Mouse (Mus musculus) spleen, adult 12 weeks (tissue): ENCODE results near the gene Tspan7.

ENCODE experiments used
- DNase-seq: peaks from one replicate; pipeline ENCODE4 v3.0.0; 2022; ENCODE audit warnings: low spot score

Gene Tspan7

DNA sequence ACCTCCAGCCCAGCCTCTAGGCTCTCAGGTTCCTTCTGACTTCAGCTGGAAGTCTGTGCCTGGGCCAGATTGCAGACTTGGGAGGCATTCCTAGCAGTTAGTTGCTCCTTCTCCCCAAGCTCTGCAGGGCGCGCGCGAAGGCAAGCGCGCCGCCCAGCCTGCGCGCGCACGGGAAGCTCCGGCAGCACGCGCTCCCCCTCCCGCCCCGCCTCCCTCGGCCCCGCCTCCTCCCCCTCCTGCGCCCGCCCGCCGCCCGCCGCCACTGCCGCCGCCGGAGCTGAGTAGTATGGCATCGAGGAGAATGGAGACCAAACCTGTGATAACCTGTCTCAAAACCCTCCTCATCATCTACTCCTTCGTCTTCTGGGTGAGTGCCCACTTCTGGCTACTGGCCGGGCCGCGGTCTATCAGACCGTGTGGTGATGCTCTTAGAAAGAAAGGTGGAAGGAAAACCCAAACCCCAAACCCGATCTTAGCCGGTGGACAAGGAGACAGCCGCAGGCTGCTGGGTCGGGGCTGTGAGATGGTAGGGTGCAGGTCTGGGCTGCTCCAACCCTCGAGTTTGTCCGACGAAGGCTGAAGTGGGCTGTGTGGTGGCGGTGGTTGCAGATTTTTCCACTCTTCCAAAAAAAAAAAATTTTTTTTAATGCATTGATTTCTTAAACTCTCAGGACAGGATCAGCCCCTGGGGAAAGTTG lies at the start of gene Tspan7:
Tspan7 (plus strand) TSS at position 287 of the 698 bp plus-strand sequence.
- DNase-seq: no peak

DNA sequence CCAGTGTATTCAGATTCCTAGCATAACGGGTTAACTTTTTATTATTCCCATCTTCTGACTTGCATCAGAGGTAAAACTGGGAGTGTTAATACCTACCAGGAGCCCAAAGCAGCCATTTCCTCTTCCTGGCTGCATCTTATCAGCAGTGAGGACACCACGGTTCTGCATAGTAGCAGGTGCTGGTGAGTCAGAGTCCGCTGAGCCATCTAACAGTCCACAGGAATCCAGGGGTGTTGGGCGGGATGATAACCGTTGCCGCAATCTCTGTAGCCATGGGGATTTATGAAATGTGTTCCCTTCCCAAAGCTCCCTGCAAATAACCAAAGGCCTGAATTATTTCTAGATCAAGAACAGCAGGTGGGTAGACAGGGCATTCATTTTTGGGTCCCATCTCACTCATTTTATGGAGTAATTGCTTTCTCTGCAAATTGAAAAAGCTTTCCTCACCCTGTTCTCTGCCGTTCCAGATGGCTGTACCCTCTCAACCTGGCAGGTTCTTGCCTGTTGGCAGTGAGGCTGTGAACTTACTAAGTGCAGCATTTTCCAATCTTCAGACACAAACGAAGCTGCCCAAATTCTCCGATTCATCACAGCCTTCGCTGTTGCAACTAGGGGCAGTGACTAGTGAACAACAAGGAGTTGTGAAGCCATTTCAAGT lies 35.5 kb upstream of the Tspan7 start:
- no peak for DNase-seq

DNA sequence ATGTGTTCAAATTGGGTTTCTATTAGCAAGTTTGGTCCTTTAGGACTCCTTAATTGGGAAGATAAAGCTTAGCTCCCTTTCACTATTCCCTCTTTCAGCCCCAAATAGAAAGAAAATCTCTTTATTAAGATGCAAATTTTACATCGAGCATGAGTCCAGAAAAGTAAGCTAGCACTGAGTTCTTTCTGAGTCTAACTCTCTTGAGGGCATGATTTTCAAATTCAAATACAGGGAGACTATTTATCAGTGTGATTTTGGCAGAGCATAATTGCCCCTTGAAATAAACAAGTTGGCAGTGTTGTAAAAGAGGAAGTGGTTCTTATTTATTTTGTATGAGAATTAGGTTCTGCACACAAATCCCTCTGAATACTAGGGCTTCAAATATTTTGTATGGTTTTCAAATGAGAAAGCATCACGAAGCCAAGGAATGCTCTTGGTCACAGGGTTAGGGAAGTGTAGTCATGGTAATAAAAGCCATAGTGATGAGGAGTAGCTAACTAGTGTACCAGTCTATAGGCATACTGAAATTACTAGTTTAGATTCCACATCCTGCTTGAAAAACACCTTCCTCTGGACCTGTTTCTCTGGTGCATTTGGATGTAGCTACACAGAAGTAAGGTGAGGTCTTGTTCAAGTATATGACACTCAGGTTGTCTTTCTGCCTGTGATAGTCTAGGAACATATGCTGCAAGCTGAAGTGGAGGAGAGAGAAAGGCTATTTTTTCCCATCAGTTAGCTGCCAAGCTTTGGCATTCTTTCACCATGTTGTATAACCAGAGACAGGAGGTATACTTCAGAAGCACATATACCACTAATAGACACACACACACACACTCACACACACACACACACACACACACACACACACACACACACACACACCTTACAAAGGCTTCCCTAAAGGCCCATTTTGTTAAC lies 34.6 kb upstream of the Tspan7 start:
- no peak for DNase-seq

DNA sequence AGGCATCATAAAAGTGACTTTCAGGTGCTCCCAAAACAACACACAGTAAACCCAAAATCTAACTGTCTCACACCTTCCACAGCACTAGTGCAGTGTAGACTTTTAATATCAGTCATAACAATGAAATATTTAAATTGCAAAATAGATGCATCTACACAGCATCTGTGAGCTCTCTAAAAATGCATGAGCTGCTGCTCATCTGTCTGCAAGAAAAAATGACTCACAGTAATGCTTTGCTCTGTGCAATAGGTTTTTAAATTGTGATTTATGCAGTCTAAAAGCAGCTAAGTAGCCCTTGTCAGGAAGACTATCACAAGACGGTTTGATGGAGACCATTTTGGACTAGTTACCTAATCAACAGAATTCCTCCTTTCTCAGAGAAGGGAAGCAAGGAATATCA lies 31.2 kb upstream of the Tspan7 start:
- no peak for DNase-seq

DNA sequence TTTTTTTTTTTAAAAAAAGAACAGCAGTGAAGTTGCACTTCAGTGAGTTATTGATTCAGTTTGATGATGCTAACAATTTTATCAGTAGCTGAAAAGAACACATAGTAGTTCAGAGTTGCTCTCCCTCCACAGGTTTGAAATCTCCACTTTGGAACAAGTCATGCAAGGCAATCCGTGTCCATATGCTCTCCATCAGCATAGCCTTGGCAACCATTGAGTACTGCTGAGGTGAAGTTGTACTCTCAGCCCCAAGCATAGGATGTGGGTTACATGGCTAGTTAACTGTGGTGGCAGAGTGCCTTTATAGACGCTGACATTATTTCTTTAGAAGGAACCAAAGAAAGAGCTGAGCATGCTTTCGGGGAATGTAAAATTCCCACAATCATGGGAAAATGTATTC lies 27.7 kb upstream of the Tspan7 start:
- no peak for DNase-seq

DNA sequence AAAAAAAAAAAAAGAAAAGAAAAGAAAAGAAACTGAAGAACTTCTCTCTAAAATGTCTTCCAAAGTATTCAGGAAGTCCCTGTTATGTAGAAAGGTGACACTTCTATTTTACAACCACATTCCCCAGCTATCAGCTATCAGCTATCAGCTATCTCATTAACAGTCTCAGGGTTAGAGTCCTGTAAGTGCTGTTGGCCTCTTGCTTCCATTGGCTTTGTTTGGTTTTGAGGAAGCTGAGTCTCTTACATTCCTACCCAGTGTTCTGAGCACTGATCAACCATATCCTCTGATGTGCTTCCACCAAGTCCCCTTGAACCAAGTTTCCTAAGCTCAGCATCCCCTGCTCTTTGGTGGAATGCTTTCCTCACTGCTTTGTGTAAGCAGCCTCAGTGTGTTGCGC lies 7.9 kb upstream of the Tspan7 start:
- no peak for DNase-seq

DNA sequence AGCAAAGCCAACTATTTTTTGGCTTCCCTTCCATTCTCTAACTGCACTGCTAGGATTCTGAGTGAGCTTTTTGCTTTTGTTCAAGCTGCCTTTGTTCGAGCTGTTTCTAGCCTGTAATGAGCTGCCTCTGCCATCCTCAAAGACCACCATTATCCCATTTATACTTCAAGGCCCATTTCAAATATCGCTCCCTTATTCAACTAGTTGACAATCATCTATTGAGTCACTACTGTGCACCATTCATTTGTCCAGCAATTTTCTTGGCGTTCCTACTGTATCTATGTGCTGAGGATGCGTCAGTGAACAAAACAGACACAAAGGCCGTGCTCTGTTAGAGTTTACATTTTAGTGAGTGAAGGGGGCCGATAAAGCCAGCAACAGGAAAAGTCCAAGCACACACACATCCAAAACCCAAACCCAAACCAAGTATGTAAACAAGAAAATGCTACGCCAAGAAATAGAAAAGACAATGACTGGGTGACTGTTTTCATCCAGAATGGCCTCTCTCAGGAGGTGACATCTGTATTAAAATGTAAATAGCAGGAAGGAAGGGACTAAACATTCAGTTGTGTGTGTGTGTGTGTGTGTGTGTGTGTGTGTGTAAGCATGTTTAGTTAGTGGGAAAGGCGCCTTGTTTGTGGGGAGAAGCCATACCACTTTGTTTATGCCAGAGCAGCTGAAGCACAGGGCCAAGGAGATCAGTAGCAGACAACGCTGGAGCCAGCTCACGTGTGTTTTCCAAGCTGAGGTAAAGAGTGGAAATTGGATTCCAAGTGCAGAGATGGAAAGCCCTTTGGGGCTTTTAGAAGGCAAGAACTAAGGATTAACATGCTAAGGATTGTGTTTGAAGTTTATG lies 5.7 kb upstream of the Tspan7 start:
- no peak for DNase-seq

DNA sequence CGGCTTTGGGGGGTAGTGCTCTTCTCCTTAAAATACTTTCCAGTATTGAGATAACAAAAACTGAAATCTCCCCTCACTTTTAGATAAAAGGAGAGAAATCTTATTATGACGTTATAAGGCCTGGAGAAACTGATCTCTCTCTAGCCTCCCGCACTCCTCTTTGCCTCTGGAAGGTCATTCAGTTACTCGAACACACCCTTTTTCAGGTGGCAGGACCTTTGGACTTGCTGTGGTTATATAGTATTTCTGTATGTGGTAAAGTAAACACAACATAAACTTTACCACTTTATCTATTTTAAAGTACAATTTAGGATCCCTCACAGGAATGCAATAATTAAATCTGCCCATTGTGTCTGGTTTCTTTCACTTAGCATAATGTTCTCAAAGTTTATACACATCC lies 5.0 kb upstream of the Tspan7 start:
- no peak for DNase-seq

DNA sequence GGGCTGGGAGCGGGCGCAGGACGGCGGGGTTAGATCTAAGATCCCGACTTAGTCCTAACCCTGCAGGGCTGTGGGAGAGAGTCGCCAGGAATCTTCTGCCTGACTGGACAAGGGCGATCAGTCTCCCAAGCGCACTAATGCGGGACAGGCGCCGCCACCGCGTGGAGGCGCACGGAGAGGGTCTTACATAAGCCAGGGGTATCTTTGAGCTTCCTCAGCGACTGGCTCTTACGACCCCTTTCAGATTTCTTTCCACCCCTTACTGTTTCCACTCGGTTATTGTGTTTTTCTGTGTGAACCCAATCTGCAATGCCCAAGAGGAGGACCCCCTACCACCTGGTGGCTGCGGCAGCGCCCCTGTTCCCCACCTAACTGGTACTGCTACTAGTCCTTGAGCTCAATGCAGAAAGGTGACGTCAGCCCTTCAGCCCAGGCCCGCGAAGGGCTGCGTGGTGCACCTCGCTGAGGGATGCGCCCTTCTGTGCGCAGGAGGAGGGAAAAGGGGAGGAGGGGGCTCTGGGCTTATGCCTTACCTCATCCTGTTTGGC lies 780 bp downstream of the Tspan7 start:
- DNase-seq: no peak

DNA sequence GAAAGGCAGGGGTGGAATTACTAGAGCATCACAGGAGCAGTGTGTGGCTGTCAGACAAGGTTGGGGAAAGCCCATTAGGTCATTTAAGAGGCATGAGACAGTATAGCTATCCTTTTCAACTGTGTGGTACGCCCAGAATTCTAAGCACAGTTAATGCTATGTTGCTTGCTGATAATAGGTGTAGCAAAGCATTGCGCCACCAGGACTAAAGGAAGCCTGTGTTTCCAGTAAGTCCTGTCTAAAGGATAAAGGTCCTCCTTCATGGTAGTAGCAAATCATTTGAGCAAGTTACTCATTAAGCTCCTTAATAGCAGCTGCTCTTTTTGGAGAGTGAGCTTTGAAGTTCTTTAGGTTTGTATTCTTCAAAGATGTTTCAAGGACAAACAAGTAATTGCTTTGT lies 13.6 kb downstream of the Tspan7 start:
- DNase-seq: no peak

DNA sequence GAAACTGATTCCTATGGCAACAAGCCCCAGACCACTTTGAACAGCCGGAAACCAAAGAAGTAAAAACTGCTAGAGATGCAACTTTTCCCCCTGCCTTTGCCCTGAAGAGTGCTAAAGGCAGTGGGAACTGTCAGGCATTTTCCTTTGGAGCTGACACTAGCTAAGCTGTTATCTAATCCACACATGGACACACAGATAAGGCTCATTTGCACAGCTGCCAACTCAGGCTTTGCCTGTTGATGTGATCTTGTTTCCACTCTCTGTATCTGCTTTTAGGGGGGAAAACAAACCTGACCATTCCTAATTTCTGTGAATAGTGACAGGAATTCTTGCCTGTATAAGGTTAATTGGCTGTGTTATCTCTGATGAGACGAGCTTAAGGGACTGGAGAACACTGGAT lies 17.7 kb downstream of the Tspan7 start:
- no peak for DNase-seq

DNA sequence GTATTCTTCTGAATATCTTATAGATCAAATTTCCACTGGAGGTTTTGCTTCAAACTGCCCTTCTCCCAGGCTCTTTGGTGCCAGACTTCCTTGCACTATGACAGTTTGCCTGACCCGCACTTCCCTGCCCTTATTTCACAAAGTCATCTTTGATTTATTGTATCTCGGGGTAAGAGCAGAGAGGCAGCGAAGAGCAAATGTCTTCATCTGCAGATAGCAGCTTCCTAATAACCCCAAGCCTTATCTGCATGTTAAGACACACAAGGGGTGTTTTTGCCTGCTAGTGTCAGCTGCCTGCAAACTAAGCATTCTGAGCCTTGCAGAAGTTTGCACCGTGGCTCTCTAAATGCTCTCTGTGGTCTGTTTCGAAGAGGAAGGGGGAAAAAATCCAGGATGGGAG lies 29.5 kb downstream of the Tspan7 start:
- DNase-seq: no peak

DNA sequence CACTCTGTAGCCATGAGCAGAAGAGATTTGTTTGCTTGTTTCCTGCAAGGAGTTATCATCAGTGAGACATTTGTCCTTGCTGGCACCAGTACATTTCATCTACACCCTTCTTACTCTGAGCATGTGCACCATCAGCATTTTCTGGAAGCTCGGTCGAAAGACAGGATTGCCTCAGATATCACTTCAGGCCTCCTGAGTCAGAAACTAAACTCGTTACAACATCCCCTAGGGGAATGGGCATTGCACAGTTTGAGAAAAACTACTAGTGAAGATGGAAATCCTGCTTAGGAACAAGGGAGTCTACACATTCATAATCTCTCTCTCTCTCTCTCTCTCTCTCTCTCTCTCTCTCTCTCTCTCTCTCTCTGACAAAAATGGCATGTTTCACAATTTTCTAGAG lies 30.0 kb downstream of the Tspan7 start:
- no peak for DNase-seq

DNA sequence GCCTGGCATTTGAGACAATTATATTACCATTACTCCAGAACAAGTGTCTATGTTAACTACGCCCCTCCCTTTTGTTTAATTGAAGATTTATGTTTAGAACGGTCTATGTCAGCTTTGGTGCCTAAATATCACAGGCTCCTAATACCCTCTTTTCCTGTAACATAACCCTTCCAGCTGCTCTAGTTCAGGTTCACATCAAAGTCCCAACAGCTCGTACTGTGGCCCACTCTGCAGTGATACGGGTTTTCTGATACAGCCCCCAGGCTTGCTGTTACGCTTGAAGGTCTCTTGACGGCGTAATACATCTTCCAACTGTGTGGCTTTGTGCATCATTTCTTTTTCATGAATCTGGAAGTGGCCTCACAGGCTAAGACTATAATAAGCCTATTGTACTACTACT lies 31.5 kb downstream of the Tspan7 start:
- no peak for DNase-seq

DNA sequence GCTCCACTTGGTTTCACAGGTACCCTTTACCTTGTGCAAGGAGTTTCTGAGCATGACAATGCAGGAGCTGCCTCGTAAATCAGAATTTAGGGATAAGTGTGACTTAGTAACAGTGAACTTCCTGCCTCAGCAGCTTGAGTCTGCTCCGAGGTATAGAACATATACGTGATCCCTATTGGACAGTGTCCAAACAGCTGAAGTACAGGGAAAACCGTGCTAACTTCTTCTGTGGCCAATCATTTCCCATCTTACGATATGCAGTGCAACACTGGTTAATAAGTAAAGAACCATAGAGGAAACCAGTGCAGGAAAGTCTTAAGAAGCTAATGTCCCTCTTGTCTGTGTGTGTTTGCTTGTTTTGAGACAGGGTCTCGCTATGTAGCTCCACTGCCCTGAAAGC lies 32.0 kb downstream of the Tspan7 start:
- DNase-seq: no peak

DNA sequence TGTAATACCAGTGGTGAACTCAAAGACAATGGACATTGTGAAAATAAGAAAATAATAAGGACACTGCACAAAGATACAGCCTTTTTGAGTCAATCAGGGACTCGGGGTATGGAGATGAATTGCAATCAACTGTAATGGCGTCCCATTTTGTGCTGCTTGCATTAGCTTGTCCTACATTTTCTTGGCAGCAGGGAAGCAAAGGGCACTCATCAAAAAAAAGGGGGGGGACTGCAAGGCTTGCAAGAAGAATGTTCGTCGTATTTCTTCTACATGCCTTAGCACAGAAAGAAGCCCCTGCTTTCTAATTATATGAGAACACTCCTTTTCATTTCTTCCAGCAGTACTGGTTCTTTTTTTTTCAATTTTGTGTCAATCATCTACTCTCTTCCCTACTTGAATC lies 32.8 kb downstream of the Tspan7 start:
- DNase-seq: no peak

DNA sequence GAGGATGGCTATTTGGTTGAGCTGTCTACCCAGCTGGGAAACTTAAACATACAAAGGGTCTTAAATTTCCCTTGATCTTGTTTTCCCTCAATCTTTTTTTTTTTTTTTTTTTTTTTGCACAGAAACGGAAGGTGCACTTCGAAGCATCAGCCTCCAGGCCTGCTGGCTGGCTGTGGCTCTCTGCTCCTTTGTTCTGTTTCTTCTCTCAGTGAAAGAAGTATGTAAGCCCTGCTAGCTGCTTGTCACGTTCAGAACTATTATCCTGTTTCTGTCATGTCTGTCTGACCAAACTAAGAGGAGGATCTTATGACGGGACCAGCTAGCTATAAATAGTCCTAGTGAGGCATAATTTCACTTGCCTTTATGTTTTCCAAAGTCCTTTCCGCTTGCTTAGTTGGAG lies 33.6 kb downstream of the Tspan7 start:
- DNase-seq: no peak

DNA sequence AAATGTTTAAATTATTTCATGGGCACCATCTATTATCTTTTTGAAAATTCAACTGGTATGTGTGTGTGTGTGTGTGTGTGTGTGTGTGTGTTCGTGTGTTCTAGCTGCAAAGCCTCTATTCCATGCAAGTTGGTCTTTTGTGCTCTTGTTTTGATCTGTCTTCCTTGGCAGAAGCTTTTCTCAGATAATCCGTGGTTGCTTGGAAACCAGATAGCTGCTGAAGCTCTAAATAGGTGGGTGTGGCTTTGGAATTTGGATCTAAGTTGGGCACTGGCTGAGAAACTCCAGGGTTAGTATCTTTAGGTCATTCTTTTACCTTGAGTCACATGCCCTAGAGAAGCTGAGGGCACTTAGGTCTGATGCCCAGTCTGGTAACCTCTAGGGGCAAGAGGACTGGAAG lies 50.5 kb downstream of the Tspan7 start:
- DNase-seq: no peak

DNA sequence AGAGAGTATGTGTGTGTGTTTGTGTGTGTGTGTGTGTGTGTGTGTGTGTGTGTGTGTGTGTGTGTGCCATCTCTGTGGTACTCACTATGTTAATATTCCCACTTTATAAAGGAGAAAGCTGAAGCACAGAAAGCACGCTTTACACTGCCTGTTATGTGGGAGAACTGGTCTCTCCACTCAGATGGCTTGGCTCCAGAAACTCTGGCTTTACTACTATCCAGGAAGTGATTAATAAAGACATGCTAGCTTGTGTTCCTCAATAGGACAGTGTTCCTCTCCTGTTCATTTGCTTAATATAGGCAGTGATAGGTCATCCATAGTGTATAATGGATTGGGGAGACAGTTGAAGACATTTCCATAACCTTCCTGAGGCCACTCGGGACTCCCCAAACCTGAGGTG lies 54.1 kb downstream of the Tspan7 start:
- DNase-seq: no peak

DNA sequence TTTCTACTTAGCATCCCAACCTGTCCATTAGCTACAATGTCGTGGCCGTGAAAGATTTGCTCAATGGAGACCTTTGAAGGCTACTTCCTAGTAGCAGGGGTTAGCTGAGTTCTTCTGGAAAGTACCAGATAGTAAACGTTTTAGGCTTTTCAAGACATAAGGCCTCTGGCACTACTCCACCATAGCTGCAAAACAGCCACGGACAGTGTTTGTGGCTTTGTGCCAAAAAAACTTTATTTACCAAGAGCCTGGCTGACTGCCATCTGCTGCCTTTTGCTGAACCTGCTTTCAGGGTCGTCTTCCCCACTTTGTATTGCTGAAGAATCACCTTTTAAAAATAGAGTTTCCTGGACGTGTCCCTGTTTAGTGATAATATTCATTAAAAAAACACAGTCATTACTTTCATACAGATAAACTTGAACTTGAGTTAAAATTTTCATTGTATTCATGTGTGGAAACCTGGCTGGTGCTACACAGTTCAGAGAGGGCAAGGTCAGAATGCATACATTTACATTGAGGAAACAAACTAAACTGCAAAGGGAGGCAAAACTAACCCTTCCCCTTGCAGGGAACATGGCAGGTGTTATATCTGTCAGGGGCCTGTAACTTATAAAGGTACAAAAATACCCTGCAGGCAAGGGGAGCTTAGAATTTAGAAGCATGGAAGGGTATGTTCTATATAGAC lies 54.7 kb downstream of the Tspan7 start:
- DNase-seq: no peak

DNA sequence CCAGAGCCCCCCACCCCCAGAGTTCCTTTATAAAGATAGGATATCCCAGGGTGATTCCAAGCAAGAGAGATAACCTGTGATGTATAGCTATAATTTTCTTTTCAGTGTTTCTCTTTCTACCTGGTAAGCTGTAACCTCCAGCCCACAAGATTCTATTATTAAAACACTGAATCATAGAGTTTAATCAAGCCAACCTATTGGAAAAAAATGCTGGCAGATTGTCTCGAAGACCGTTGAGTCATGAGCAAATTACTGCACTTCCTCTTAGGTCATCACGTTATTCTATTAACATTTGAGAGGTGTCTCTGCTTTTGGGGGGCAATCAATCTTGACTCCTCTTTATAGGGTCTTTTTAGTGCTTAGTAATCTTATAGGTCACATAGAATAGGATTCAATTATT lies 61.9 kb downstream of the Tspan7 start:
- no peak for DNase-seq
